Mouse (Mus musculus): ENCODE measurements around the gene Efna4.

- no peak for TF ChIP-seq CTCF (IDR thresholded peaks at IDR 0.05; ENCODE audit: low read depth)
- no peak for TF ChIP-seq EP300 (IDR thresholded peaks at IDR 0.05; ENCODE audit: low read depth)
These were observed 6.9 kb downstream of the Efna4 start for GRCm38 (mm10) chr3:89330948-89331347.

Data from liver, postnatal 0 days (tissue).